Mouse (Mus musculus) activated CD4-positive, CD25-positive, alpha-beta regulatory T cell, adult 4 months (primary cell): ENCODE data around the gene Osbpl8. TPM values are rescaled to one million over a fixed set of nuclear protein-coding genes. Genes with fewer than 3 reads are reported as not detected.

Experiments used
- ATAC-seq: one replicate; pipeline ENCODE4 v1.8.0; 2017
- polyA plus RNA-seq, 2 experiments: library from polyadenylated mRNA; unstranded; fragments of 100-300 nt; shearing (Covaris generic); gene quantifications; one replicate each; pipeline ENCODE4 v1.2.1; 2017

Osbpl8 gene
- polyA plus RNA-seq, 2 experiments from 2014 or later: 12.0 to 16.7 TPM

DNA sequence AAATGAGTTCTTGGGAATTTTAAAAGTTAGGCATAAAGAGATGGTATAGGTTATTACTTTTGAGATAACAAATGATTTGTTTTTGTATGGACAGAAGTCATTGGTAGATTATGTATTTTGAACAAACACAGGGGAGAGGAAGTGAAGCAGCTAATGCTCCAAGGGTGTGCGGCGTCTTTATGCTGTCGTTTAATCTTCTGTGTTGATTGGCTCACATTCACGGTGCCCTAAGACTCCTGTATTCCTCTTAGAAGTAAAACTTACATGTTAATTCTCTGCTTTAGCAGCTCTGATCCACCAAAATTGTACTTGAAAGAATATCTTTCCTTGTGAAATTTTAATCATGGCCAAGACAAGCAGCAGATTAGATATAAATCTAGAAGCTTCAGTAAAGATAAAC lies 83.1 kb downstream of the Osbpl8 start:
- ATAC-seq: no peak

DNA sequence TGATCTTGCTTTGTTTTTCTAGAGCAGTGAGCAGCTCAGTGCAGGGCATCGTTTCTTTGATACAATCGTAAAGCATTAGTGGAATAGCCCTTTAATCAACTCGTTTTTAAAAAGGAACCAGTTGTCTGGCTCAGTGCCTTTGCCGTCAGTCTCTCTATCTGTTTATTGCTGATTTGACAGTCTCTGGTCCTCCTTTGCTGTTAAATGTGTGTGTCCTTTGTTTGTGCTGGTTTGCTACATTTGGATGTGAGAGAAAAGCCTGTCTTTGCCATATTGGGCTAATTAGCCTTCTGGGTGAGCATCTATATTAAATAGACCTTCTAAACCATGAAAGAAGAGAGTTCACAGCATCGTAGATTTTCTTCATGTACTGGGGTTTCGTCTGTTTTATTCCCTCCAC lies 83.6 kb downstream of the Osbpl8 start:
- no peak for ATAC-seq

DNA sequence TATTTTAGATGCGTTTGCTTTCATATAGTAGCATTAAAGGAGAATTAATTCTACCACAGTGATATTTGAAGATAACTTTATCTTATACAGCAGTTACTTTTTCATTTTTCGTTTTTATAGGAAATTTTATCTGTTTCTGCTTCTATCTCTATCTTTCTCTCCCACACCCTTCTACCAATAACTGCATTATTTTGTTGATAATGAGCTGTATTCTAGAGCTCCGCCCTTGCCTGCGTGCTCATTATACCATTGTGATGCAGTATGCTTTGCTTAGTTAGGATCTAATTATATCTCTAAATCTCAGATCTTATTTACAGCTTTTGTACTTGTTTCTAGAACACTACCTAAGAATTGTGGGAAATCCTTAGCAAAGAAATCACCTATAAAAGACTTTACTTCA lies 85.6 kb downstream of the Osbpl8 start:
- ATAC-seq: no peak

DNA sequence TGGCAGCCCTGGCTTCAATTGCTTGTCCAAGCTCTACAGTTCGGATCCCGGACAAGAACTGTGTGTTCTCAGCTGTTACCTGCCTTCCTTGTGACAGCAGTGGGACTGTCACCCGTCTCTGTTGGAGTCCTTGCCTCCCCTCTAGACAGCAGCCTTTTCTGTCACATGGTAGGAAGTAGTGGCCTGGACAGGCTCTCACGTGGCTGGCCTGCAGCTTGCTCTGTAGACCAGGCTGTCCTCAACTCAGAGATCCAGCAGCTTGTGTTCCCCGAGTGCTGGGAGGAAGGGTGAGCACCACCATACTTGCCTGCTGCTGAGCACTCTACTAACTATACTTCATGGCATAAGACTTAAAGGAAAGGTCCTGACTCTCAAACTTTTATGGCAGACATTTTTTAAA lies 87.1 kb downstream of the Osbpl8 start:
- ATAC-seq: no peak

DNA sequence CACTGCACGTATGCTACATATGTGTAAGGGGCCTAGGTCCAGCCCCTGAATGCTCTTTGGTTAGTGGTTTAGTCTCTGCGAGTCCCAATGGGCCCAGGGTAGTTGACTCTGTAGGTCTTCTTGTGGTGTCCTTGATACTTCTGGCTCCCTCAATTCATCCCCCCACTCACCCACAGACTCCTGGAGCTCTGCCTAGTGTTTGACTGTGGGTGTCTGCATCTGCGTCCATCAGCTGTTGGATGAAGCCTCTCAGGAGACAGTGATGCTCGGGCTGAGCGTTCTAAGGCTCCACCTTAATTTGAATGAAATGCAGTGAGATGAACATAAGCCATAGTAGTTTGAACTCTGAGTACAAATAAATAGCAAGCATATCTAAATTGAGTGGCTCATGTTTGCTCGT lies 90.7 kb downstream of the Osbpl8 start:
- ATAC-seq: no peak

DNA sequence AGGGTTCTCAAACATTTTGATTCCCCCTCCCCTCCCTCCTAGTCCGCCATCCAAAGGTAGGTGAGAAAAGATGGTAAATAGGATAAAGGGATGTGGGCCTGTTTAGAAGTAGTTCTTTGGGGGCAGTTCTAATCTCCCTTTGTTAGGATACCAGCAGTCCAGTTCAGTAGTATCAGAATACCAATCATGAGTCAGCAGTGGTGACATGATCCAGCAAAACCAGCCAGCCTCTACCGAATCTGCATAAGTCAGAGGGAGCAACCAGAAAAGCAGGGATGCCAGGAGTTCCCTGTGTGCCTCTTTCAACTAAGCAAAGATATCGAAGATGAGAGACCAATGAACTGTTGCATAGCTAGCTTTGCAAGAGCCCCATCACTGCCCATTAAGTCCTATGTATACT lies 91.6 kb downstream of the Osbpl8 start:
- ATAC-seq: no peak

DNA sequence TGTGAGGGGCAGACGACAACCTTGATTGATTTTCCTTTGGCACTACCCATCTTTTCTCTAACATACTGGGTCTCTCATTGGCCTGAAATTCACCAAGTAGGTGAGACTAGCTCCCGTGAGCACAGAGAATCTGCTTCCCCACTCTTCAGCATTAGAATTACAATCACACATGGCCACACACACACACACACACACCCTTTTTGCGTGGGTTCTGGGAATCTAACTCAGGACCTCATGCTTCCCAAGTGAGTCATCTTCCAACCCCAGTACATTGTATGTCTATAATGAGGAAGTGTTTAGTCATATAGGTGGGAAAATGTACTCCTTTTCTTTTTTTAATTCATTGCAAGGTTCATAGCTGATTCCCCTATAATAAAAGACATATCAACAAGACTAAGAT lies 92.8 kb downstream of the Osbpl8 start:
- no peak for ATAC-seq

DNA sequence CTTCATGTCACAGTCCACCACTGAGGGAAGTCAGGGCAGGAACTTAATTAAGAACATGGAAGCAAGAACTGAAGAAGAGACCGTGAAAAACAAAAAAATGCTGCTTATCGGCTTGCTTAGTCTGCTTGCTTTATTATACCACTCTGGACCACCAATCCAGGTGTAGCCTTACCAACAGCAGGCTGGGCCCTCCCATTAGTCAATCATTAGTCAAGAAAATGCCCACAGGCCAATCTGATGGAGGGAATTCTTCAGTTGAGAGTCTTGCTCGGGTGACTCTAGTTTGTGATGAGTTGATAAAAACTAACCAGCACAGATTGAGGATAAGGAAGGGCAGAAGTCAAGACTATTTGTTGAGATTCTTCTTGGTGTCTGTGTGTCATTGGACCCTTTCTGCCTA lies 93.7 kb downstream of the Osbpl8 start:
- no peak for ATAC-seq

DNA sequence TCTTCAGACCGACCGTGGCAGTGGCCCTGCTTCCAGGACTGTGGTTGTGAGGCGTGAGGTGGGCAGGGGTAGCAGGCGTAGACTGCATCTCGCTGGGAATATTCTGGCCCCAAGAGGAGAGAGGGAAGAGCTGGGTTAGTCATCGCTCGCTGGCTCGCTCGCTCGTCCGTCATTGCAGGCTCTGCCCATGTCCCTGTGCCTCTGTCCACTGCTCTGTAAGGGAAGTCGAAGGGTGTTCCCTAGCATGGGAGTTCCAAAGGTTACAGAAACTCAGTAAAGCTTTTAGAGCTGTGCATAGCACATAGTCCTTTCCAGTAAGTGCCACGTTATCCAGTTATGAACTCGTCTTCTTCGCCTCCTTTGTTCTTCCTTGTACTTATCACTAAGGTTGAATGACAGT lies 107.1 kb downstream of the Osbpl8 start:
- no peak for ATAC-seq

DNA sequence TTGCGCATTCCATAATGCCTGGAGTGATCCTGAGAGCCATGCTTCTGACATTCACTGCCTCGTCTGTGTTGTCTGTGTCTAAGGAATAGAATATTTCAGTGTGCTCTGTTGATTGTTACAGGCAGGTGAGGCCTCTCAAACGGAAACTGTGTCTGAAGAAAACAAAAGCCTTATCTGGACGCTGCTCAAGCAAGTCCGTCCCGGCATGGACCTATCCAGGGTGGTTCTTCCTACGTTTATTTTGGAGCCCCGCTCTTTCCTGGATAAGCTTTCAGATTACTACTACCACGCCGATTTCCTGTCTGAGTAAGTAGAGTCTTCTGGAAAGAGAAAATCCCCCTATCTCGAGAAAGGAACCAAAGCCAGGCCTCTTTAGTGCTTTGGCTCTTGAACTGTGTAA lies 108.4 kb downstream of the Osbpl8 start:
- no peak for ATAC-seq

DNA sequence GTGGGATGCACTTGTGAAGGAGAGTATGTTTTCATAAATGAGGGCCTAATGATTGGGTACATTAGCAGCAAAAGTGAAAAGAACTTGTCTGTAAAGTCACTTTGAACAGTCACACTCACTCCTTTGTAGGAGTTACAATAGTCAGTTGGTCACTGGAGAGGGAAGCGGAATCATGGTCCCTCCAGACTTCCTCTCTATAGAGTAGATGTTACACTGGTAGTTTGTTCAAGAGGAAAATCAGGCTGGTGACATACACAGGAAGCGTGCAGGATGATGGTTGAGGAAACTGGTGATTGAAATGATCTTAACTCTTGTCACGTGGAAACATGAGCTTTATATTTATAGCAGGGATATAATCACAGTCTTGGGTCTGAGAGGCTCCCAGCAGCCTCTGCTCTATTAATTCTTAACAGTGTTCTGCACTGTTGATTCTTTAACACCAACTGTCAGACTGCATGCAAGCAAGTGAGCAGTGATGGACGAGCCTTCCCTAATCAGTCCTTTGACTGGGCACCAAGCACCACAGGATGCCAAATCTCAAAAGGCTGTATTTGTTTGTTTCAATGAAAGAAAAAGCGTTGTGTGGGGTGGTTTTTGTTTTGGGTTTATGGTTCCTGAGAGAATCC lies 109.0 kb downstream of the Osbpl8 start:
- ATAC-seq: no peak

DNA sequence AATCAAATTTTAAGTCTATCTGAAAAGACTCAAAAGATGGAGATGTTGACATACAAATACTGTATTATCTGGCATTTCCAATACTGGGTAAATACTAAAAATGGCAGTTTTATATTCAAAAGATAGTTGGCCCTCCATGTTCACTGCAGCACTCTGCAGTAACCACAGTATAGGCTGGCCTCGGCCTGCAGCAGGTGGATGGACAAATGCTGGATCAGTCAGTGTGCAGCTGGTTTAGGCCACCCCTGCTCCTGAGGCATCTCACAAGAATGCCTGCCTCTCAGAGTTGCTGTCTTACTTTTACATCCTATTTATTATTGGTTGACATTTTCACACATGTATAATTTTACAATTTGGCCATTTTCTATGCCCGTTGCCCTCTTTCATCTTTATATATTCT lies 111.3 kb downstream of the Osbpl8 start:
- no peak for ATAC-seq

DNA sequence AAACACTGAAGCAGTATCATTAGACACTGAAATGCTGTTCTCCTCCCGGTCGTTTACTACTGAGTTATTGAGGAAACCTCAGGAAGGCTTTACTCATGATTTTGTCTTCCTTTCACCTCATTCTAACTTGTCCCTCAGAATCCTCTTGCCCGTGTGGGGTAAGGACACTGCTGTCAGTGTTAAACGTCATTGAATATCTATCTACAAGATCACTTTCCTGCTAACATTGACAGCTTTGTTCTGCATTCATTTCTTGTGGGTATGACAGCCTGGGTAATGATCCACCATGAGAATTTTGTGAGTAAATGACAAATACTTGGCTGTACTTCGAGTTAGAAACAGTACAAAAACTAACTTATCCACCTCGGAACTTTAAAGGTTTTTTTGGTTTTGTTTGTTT lies 133.1 kb downstream of the Osbpl8 start:
- no peak for ATAC-seq

DNA sequence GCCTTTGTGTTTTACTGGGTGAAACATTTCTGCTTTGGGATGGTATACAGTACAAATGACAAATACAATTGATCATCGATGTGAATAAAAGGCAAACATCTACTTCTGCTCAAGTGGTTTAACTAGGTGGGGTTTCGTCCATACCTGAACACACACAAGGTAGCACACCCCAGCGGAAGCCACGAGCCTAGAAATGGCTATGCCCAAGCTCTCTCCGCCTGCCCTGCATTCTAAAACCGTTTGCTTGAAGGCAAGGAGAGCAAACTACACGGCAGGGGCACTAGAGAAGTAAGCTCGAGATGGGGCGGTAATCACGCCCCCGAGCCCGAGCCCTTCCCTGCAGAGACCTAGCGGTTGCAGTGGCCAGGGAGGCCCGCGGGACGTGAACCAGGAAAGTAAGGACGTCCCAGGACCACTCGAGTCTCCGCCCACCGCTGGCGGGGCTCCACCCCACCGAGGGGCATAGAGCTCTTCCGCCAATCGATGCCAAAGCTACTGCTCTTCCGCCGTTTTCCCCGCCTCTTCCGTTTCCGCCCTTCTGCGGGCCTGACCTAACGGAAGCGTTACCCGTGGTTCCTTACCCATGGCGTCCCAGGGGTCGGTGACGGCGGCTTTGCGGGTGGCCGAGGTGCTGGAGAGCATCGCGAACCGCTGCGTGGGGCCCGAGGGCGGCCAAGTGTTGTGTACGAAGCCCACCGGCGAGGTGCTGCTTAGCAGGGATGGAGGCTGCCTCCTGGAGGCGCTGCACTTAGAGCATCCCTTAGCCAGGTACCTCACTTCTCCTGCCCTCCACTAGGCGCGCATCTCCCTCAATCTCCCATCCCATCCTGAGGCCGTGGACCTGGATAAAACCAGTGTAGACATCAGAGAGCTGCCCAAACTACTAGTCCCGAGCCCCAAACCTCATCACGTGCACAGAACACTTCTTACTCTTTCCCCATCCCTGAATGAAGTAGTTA lies 133.9 kb downstream of the Osbpl8 start, which contains the start of gene Bbs10:
Gene Bbs10 (plus strand): TSS at position 540 of the 959 bp plus-strand sequence.
- ATAC-seq: peak; percentile 99

DNA sequence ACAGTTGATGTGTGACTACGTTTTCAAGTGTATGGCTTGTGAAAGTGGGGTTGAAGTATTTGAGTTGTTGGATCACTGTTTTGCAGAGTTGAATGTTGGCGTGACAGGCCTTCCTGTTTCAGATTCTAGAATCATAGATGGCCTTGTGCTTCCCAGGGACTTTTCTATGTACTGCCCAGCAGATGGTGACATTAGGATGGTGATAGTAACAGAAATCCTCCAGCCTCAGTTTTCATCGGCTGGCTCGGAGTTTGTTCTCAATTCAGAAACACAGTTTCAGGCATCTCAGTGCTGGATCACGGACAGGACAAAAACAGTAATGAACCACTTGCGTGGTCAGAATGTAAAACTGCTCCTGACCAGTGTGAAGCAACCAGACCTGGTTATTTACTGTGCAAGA lies 135.0 kb downstream of the Osbpl8 start:
- no peak for ATAC-seq

DNA sequence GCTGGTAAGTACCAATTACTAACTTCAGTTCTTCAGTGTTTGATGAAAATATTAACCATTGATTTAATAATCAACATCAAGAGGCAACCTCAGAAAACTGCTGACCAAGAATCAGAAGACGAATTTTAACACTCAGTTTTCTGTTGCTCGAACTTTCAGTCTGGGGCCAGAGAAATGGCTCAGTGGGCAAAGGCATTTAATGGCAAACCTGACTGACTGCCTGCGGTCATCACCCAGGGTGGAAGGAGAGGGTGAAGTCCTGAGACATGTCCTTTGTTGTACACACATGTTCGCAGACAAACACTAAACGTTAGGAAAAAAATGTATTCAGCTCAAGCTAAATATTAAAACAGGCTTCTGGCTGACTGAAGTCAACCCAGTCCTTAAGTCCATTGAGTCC lies 136.5 kb downstream of the Osbpl8 start:
- no peak for ATAC-seq

DNA sequence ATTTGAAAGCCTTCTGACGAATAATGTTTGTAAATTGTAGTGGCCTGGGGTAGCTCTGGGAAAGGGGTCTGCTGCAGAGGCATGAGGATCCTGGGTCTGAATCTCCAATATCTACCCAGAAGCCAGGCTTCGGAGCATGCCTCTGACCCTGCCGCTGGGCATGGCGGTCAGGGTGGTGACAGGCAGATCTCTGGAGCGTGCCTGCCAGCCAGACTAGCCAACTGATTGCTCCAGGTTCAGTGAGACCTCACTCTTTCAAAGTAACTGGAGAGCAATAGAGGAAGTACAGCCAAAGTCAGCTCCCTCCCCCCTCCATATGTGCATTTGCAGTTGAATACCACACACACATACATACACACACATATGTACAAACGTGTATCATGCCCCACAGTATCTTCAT lies 137.9 kb downstream of the Osbpl8 start:
- no peak for ATAC-seq

DNA sequence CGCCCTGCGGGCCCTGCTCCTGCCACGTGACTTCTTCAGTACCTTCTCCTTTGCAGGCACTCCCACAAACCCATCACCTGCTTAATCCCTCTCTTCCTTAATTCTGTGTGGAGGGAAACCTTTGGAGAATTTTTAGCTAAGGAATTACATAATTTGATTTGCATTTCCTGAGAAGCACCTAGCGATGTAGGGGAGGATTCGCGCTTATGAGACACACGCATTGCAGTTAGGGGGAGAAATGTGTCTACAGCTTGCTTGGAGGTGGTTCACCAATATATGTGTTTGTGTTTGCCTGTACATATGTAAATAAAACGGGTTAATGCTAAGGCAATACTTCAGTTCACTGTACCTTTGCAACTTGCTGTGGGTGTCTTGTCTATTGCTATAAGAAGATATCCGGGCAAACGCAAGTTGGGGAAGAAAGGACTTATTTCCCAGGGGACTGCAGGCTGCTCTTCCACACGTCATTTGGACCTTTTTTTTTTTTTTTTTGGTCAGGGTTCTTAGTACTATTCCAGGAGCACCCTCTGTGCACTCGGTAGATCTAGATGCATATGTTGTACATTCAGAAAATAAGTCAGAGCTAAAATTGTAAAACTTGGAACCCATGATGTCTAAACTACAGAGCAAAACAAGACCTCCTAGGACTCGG lies 144.4 kb downstream of the Osbpl8 start:
- no peak for ATAC-seq

DNA sequence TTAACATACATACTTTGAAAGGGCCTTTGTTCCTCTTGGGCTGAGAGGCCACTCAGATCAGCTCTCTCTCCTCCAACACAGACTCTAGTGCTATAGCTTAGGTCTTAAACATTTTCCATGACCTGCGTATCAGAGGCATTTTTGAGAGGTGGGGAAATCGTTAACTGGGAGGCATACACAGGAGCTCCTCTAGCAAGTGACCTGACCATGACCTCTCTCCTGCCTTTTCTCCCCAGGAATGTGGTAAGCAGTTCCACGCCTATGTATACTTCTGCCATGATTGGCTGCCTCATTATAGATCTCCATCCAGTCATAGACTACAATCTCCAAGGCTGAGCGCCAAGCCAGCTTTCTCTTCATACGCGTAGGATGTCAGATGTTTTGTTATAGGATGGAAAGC lies 148.7 kb downstream of the Osbpl8 start:
- ATAC-seq: no peak

DNA sequence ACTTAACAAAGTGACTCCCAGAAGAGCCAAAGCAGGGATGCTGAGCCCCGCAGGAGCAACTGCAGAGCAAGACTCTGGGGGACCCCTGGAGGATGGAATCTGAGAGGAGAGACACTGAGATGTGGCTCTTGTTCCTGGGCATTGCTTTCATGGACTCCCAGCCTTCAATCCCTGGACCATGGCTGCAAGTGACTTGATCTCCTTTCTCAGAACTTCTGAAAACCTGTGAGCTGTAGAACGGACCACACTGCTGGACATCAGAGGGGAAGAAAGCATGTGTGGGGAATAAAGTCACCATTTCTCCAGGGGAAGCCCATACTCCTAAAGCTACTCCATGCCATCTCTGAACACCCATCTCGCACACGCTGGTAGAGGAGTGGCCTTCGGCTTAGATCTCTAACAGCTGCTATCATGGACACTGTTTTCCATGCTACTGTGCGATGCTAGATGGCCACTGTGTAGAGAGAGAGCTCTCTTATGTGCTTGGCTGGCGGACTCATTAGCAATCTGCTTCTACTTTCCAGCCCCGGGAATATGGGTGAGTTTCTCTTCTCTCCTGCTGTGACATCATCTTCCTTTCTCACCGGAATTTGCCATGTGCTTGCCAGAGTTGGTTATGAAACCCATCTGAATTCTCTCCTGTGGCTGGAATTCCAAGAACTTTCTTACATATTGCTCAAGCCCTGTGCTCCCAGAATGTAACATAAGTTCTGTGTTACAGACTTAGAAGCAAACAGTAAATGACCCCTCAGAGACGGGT lies 150.3 kb downstream of the Osbpl8 start:
- ATAC-seq: no peak

DNA sequence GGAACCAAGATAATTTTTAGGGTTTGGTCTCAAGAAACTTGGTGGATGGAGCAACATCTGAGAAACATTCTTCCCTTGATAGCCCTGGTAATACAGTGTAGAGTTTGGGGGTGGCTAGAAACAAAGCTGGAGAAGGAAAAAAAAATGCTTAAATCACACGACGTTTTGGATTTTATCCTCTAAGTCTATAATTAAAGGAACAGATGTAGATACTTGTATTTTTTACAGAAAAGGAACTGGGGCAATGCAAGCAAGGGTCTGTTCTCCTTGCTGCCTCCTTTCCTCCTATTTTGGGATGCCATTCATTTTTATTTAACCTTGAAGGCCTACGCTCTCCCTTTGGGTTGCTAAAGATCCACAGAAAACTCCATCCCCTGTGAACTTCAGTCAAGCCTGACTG lies 151.4 kb downstream of the Osbpl8 start:
- no peak for ATAC-seq

DNA sequence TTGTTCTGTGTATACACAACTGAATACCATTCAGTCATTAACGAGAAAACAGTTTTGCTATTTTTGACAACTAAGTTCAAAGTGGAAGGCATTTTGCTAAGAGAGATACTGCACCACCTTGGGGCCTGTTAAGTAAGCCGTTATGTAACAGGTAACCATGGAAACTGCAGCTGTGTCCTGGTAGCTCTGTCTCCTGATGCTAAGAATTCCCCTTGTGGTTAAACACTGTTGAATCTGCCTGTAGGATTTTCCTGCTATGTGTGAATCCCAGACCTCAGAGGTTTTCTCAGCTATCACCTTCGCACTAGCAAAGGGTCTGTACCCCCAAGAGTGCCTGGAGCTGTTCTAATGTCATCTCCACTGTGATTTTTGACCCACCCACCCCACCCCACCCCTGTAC lies 153.5 kb downstream of the Osbpl8 start:
- no peak for ATAC-seq
